Mouse (Mus musculus) kidney, postnatal 10 days (tissue): ENCODE data around the gene Prss54.

Experiments
- DNase-seq: peaks from one replicate; pipeline ENCODE4 v3.0.0; 2021; ENCODE audit warnings: mixed read lengths

Prss54 gene

GRCm38 (mm10) chr8:95549871-95550829, 26.0 kb downstream of the Prss54 start:
- no peak for DNase-seq

- DNase-seq, result no peak
Observed at GRCm38 (mm10) chr8:95547931-95548330, 28.2 kb downstream of the Prss54 start.

DNA sequence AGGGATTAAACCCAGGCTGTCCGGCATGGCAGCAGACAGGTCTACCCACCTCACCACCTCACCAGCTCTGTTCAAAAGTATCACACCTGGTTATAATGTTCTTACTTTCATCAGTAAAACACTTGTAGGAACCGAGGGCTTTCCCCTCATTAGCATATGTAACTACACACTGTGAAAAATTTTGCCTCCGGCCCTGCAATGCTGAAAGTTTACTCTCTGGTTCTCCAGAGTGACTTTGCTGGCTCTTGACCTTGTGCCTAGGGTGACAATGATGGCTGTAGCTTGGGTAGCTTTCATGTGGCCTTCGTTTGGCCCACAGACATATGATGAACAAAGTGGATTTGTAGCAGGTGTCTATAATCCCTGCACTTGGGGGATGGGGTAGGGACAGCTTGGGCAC, 29.2 kb downstream of the Prss54 start:
- DNase-seq, result peak; percentile 25

DNA sequence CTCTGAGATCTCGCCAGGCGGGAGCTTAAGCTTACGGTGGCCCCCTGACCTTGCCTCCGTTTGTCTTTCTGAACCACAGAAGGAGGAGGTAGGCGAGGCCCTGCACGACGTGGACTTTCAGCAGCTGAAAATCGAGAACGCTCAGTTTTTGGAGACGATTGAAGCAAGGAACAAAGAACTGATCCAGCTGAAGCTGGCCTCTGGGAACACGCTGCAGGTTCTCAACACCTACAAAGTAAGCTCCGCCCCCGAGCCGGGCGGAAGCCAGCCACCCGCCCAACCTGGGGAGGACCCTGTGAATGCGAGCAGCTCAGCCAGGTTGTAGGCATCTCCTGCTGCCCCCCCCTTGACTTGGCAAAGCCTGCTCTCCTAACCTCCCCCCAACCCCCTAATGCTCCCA, 30.3 kb downstream of the Prss54 start:
- DNase-seq, result peak; percentile 35

DNA sequence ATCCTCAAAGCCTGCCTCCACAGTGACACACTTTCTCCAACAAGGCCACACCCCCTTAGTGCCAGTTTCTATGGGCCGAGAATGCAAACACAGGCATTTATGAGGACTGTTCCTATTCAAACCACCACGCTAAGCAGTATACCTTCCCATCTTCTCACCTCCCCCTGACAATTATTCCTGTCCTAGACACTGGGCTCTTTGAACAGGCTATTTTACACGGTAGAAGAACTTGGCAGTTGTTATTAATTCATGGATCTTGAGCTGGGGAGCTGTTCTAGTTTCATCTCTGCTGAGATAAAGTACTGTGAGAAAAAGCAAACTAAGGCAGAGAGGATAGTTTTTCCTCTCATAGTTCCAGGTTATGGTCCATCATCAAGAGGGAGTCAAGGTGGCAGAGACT, 33.1 kb downstream of the Prss54 start:
- no peak for DNase-seq

- no peak for DNase-seq
Observed at GRCm38 (mm10) chr8:95542191-95542590, 33.9 kb downstream of the Prss54 start.

DNA sequence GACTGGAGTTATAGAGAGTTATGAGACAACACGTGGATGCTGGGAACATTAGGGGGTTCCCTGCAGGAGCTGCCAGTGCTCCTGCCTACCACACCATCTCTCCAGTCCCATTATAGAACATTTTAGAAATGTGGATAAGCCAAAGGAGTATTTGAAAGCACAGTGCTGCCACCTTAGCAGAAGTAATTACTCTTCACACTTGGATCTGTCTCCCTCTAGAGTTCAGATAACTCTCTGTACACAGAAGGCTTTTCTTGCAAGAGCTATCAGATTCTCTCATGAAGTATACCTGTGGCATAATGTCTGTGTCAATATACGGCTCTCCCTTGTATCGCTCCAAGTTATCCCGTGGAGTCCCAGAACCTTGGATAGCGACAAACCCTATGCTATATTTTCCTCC, 36.7 kb downstream of the Prss54 start:
- DNase-seq, result no peak

- DNase-seq, result peak; percentile 67
Observed at GRCm38 (mm10) chr8:95533584-95534387, 42.4 kb downstream of the Prss54 start, which contains the start of gene Ccdc113. Gene Ccdc113 (plus strand): TSS chr8:95534085.

- DNase-seq, result no peak
Observed at GRCm38 (mm10) chr8:95532206-95532605, 43.9 kb downstream of the Prss54 start.

GRCm38 (mm10) chr8:95528750-95529310, 47.3 kb downstream of the Prss54 start:
- DNase-seq, result no peak

GRCm38 (mm10) chr8:95528194-95528593, 47.9 kb downstream of the Prss54 start:
- no peak for DNase-seq

DNA sequence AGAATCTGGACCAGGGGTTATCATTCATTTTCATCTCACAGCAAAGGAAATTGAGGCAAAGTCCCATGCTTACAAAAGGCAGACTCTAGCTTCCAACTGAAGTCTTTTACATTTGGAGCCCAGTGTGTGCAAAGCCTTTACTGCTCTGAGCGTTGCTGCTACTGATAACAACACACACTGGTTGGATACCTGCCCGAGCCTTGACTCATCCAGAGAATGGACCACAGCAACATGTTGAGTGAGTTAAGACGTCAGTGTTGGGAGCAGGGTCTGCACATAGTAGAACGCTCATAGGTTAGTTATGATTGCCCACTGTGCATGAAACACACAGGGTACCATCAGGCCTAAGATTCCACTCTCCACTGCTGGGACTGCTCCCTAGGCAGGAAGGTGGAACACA, 52.1 kb downstream of the Prss54 start:
- no peak for DNase-seq

DNA sequence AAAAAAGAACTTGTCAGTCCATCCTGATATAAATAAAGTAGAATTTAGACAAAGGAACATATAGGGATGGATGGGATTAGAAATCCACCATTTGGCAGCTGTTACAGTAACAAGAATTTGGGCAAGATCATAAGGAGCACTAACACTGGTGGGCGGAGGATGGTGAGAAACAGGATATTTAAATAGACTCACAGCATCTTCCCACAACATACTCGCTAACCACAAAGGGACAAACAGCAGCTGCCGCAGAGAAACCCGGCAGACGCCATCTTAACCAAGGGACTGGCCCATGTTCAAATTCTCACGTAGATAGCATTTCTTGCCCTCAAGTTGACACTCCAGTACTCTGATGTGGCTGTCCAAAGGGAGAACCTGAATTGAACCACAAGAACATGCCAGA, 59.2 kb downstream of the Prss54 start:
- DNase-seq, result no peak

- no peak for DNase-seq
Observed at GRCm38 (mm10) chr8:95513219-95513618, 62.9 kb downstream of the Prss54 start.

- DNase-seq, result no peak
Observed at GRCm38 (mm10) chr8:95512257-95512656, 63.9 kb downstream of the Prss54 start.
